Mouse (Mus musculus): ENCODE measurements around the gene Gcnt2.

GRCm38 (mm10) chr13:40847898-40848297 lies 11.7 kb upstream of the Gcnt2 start:
- TF ChIP-seq CTCF (IDR thresholded peaks at IDR 0.05; ENCODE audit: low read depth) (no peak), EP300 (IDR thresholded peaks at IDR 0.05; ENCODE audit: low read depth) (no peak)
